In the genomic region with DNA sequence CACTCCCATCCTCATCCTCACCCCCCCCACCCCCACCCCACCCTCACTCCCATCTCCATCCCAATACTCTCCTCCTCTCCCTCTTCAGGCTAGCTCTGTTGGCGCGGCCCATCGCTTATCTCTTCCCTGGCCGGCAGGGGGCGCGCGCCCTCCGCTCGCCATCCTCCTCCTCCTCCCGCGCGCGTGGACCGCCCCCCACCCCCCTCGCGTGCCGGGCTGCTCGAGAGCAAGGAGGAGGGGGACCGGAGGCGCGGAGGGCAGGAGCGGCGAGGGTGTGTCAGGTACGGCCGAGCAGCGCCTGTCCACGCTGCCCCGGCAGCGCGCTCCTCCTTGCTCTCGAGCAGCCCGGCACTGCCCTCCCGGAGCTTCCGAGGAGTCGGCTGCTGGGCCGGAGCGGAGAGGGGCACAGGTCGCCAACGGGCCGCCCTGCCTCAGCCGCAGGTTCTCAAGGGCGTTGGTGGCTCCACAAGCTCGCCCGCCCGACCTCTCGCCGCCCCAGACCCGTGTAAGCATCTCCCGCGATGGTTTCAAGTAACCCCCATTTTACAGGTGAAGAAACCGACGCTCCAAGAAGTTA, we compare ENCODE assay signal across 8 mouse cellular contexts. TPM values are rescaled to one million over a fixed set of nuclear protein-coding genes. Genes with fewer than 3 reads are reported as not detected.
DNase-seq lines count a peak whose midpoint lies in the region; ATAC-seq lines count a peak whose summit lies in the region.

No protein-coding gene starts in this region.

- peak overlapping the region; percentile 47 for H3K4me3 ChIP-seq in hindbrain, embryonic 12.5 days

- no peaks in the 10 kb centered on the region for H3K27me3 ChIP-seq in hindbrain, embryonic 12.5 days

- H3K4me2 ChIP-seq in hindbrain, embryonic 12.5 days (replicated peaks) = peak overlapping the region; percentile 58

- H3K27ac ChIP-seq in hindbrain, embryonic 12.5 days = no peak overlapping the region

- no peaks in the 10 kb centered on the region for H3K36me3 ChIP-seq in hindbrain, embryonic 12.5 days

- no peaks in the 10 kb centered on the region for H3K9me3 ChIP-seq in hindbrain, embryonic 12.5 days (replicated peaks)

- 6% methylated on average over 29 of the region's 52 CpGs for WGBS in hindbrain, embryonic 12.5 days

- DNase-seq in R1 (ENCODE audit: low read depth, low spot score) = peak; percentile 88
- peak; percentile 94 for DNase-seq in cerebellum, postnatal 10 days
- DNase-seq in frontal cortex, postnatal 25 days (ENCODE audit: low spot score in 2 of 2) = peak; percentile 49 to 53
- peak; percentile 67 to 71 for DNase-seq in layer of hippocampus, postnatal 36 days
- peak; percentile 84 for DNase-seq in lung, postnatal 4 days
- peak; percentile 91 for DNase-seq in retina, postnatal 1 day
- peak; percentile 84 to 85 for DNase-seq in thymus, postnatal 36 days

- peaks cover 21% of the 10 kb centered on the region; the same call in 1 of the 2 replicates for H3K4me1 ChIP-seq in hindbrain, embryonic 12.5 days

- peak; percentile 76 for ATAC-seq in hindbrain, embryonic 12.5 days (ENCODE audit: low FRiP score)

- H3K9ac ChIP-seq in hindbrain, embryonic 12.5 days = peak overlapping the region; percentile 41

RNA-seq across cellular contexts. Expression of a gene that starts 21.8 kb away (rescaled TPM):
- polyA plus RNA-seq in hindbrain, embryonic 12.5 days (2016; fragmentation: Nextera tagmentation; extraction: Ambion mirVana) = 155 TPM in 2 replicates
- 10 to 100 TPM; 49.0 to 53.9 TPM for total RNA-seq in layer of hippocampus, postnatal 36 days (2021)

RNA-seq across cellular contexts. Expression of a gene that starts 48.0 kb away (rescaled TPM):
- 54.9 and 59.2 TPM in 2 replicates for polyA plus RNA-seq in hindbrain, embryonic 12.5 days (2016; fragmentation: Nextera tagmentation; extraction: Ambion mirVana)
- 10 to 100 TPM; 64.4 to 66.8 TPM for total RNA-seq in layer of hippocampus, postnatal 36 days (2021)

RNA-seq across cellular contexts. Expression of a gene that starts 54.5 kb away (rescaled TPM):
- polyA plus RNA-seq in hindbrain, embryonic 12.5 days (2016; fragmentation: Nextera tagmentation; extraction: Ambion mirVana) = 0.53 and 0.59 TPM in 2 replicates
- total RNA-seq in layer of hippocampus, postnatal 36 days (2021) = 1 to 10 TPM; 1.5 to 1.9 TPM
